Mouse (Mus musculus) frontal cortex, postnatal 10 days (tissue): ENCODE data around the gene Morc2a.
"Not testable (repeated sequence)": the region's sequence is repeated elsewhere in the genome, so short reads cannot be mapped to it uniquely, and the experiment has no call there.

Experiments used
- DNase-seq, 2 experiments: peaks; one replicate each; pipeline ENCODE4 v3.0.0; 2022; ENCODE audit warnings: low spot score in 2 of 2, mixed read lengths in 1 of 2

Morc2a gene

GRCm38 (mm10) chr11:3648964-3649841, at the start of gene Morc2a:
TSS of gene Morc2a (plus strand) at chr11:3649191.
- peak; percentile 96 for DNase-seq

DNA sequence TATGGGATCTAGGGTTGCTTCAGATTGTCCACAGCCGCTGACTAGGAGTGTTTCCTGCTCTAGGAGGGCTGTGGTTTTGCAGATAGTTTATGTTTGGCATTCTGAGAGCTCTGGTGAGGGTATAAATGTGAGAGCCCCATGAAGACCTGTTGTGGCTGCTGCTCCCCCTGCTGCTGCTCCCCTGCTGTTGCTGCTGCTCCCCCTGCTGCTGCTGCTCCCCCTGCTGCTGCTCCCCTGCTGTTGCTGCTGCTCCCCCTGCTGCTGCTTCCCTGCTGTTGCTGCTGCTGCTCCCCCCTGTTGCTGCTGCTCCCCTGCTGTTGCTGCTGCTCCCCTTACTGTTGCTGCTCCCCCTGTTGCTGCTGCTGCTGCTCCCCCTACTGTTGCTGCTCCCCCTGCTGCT, 47.0 kb upstream of the Morc2a start:
- not testable (repeated sequence) for DNase-seq

- DNase-seq, result not testable (repeated sequence)
Measured at GRCm38 (mm10) chr11:3602687-3603086, 46.3 kb upstream of the Morc2a start.

GRCm38 (mm10) chr11:3606456-3606855, 42.5 kb upstream of the Morc2a start:
- no peak for DNase-seq

GRCm38 (mm10) chr11:3615576-3615975, 33.4 kb upstream of the Morc2a start:
- no peak for DNase-seq

GRCm38 (mm10) chr11:3622826-3623225, 26.2 kb upstream of the Morc2a start:
- no peak for DNase-seq

DNA sequence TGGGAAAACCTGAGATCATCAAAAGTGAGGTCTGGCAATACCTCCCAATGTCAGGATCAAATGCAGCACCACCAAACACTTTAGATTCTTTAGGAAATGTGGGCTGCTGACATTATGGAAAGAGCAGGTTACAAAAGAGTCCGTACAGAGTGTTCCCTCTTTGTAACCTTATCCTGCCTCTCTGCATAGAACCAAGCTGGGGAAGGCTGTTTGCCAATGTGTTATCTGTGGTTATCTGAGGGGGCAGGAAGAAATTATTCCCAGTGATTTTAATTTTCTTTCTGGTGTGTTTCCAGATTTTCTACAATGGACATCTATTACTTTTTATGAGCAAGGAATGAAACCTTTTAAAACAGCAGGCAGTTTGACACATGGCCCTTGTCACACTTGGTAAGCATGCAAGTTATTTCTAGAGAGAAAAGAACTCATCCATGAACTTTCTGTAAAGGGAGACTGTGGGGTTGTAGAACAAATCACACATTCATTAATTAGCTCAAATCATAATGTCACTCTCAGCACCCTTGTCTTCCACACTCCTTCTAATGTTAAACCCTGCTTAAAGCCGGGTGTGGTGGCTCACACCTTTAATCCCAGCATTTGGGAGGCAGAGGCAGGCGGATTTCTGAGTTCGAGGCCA, 24.5 kb upstream of the Morc2a start:
- DNase-seq, result no peak

- DNase-seq, result peak in 1 of 2 experiments; percentile 13
Measured at GRCm38 (mm10) chr11:3628999-3629491, 19.9 kb upstream of the Morc2a start.

DNA sequence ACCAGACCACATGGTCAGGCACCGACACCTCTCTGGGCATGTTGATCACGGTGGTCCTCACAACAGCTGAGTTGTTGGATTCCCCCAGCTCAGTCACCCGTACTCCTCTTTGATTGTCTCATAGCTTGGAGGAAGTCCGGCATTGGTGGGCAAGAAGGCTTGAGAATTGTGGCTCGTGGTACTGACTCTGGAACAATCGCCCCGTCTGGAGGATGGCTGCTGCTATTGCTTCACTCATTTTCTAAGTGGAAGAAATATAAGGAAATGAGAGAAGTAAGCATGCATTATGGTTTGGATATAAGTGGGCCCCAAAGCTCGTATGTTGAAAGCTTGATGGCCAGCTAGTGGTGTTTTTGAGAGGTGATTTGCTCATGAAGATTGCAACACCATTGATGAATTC, 15.7 kb upstream of the Morc2a start:
- not testable (repeated sequence) for DNase-seq

GRCm38 (mm10) chr11:3647688-3648087, 1.3 kb upstream of the Morc2a start:
- DNase-seq, result no peak

DNA sequence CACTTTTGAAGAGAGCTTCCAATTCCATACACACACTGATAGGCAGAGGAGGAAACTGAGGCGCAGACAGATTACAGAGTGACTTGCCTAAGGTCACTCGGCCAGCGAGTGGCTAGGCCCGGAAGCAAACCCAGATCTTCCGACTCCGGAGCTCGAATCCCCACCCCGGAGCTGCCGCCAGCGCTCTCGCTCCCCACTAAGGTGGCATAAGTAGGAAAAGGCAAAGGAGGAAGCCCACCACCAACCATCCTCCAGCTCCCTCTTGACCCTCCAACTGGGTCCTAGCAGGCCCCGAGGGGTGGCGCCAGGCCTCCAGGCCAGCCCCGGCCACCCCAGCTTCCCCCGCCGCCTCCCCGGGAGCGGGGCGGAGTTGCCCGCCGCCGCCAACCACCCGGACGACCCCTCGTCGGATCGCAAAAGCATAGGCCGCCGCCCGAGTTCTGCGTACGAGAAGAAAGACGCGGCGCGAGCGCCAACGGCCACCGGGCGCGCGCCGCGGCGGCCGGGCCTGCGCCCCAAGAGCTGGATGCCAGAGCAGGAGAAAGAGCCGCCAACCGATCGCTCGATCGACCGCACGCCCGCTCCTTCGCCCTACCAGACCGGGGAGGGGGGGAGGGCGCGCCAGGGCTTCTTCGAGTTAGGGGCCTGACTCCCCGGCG, 557 bp upstream of the Morc2a start:
- DNase-seq, result no peak

GRCm38 (mm10) chr11:3650141-3650540, 1.1 kb downstream of the Morc2a start:
- DNase-seq, result no peak

DNA sequence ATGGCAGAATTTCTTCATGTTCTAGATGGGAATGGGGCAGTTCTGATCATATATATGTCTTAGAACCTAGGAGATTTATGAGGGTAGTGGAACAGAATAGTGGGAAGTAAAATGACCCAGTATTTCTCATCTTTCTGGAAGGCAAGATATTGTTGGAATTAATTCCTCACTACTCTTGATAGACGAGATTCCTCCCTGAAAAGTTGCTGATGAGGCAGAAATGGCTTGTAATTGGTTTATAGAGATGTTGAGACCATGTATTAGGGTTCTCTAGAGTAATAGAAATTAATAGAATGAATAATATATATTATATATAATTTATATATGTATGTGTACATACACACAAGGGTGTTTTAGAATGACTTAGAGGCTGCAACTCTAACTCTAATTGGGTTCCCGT, 13.0 kb downstream of the Morc2a start:
- DNase-seq, result no peak

DNA sequence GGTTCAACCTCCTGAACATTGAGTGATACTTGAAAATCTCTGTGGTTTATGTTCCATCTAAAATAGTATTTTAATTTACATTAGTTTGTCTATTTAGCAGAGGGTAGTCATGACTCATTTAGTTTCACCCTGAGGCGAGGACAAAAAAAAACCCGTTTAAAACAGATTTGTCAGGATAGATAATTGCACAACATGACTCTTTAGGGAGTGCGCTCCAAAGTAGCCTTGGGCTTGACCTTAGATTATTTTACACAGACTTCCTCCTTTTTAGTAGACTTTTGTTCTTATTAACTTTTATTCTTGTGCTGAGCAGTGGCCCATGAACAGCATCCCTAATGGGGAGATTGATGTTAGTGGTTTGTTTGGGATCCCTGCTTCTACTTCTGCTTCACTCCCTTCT, 18.5 kb downstream of the Morc2a start:
- no peak for DNase-seq

GRCm38 (mm10) chr11:3668768-3669167, 19.8 kb downstream of the Morc2a start:
- no peak for DNase-seq

DNA sequence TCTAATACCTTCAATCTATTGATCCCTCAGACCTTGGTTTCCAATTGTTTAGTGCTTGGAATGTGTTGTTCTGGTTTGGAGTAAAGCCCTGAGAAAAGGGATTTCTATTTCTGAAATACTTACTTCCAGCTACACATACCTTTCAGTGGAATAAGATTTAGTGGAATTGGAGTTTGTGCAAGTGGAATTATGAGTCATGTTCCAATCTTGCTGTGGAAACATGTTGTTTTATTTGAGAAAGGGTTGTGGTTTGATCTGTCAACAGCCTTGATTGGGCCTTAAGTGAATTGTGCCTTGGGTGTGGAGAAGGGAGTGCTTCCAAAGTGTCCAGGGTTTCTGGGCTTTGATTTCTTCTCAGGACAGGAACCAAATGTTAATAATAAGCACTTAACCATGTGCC, 20.9 kb downstream of the Morc2a start:
- no peak for DNase-seq

DNA sequence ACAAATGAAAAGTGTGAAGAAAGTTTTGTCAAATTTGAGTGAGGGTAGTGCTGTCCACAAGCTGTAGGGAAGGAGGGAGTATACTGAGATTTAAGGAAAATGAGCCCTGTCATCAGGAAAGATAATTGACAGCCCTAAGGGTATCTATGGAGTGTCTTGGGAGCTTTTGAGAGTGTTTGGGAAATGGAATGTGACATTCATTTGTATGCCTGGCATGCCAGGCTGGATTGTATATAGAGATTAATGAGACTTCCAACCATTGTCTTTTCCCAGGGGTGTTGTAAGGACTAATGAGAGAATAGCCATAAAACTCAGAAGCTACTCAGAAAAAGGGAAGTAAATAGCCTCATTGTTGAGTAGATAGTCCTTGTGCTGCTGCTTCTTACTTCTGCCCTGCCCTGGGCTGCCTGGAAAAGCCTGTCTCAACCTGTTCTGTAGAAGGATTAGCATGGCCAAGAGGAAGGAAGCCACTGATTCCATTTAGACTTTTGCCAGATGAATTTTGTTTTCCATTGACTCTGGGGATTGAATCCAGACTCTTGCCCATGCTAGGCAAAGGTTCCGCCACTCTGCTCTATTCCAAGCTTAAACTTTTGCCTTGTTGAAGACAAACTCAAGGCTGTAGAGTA, 22.1 kb downstream of the Morc2a start:
- no peak for DNase-seq

- no peak for DNase-seq
Measured at GRCm38 (mm10) chr11:3674545-3674944, 25.6 kb downstream of the Morc2a start.

- DNase-seq, result no peak
Measured at GRCm38 (mm10) chr11:3676423-3676822, 27.4 kb downstream of the Morc2a start.

- no peak for DNase-seq
Measured at GRCm38 (mm10) chr11:3677204-3677603, 28.2 kb downstream of the Morc2a start.

GRCm38 (mm10) chr11:3679771-3680170, 30.8 kb downstream of the Morc2a start:
- DNase-seq, result no peak

DNA sequence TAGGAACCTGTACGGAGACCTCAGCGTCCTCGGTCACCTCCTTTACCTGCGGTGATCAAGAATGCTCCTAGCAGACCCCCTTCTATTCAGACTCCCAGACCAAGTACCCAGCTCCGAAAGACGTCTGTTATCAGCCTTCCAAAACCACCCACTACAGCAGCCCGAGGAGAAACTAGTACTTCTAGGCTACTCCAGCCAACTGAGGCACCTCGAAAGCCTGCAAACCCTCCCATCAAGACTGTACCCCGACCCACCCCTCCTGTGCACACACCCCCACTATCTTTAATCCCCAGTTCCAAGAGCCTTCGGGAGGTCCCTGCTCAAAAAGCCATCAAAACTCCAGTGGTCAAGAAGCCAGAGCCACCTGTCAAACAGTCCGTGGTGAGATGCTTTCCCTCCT, 34.7 kb downstream of the Morc2a start:
- no peak for DNase-seq
